Mouse (Mus musculus) ES-E14 (cell line): ENCODE results near the gene Tex10.

ENCODE experiments used
- CHD2 ChIP-seq: IDR thresholded peaks from 2 replicates; pipeline ENCODE4 v1.6.1; 2014; ENCODE audit warnings: mild to moderate bottlenecking, low read depth, low read length, inconsistent platforms
- HCFC1 ChIP-seq: IDR thresholded peaks from 2 replicates; pipeline ENCODE4 v1.6.1; 2012; ENCODE audit warnings: low read length, inconsistent platforms, borderline replicate concordance; ENCODE audit not compliant: insufficient read depth
- MAFK ChIP-seq: IDR thresholded peaks from 2 replicates; pipeline ENCODE4 v1.6.1; 2014; ENCODE audit warnings: mild to moderate bottlenecking, low read depth, low read length, inconsistent platforms; ENCODE audit not compliant: insufficient read depth
- ZC3H11A ChIP-seq: IDR thresholded peaks from 2 replicates; pipeline ENCODE4 v1.6.1; 2012; ENCODE audit warnings: low read depth, mild to moderate bottlenecking, inconsistent platforms, low read length, borderline replicate concordance
- ZNF384 ChIP-seq: IDR thresholded peaks from 2 replicates; pipeline ENCODE4 v1.6.1; 2012; ENCODE audit warnings: low read depth, low read length, inconsistent platforms

DNA sequence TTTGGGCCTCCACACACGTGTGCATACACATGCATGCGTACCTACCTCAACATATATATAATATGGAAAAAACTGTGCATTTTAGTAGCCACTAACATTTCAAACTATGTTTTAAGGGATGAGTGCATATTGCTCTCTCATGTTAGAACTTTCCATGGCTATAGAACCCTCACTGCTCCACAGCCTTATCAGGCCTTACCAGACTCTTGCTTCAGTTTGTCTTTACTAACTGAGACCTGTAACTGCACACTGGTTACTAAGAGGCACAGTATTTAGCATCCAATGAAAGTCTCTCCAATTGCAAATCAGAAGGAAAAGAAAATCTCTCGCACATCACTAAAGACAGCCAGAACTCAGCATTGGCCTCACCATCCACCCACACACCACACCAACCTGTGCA, 76.3 kb downstream of the Tex10 start:
- no peak for TF ChIP-seq MAFK
- TF ChIP-seq HCFC1, result no peak
- TF ChIP-seq ZC3H11A, result no peak
- TF ChIP-seq CHD2, result no peak
- TF ChIP-seq ZNF384, result no peak
